Comparison of ENCODE assay signal across 8 mouse cellular contexts in the genomic region with DNA sequence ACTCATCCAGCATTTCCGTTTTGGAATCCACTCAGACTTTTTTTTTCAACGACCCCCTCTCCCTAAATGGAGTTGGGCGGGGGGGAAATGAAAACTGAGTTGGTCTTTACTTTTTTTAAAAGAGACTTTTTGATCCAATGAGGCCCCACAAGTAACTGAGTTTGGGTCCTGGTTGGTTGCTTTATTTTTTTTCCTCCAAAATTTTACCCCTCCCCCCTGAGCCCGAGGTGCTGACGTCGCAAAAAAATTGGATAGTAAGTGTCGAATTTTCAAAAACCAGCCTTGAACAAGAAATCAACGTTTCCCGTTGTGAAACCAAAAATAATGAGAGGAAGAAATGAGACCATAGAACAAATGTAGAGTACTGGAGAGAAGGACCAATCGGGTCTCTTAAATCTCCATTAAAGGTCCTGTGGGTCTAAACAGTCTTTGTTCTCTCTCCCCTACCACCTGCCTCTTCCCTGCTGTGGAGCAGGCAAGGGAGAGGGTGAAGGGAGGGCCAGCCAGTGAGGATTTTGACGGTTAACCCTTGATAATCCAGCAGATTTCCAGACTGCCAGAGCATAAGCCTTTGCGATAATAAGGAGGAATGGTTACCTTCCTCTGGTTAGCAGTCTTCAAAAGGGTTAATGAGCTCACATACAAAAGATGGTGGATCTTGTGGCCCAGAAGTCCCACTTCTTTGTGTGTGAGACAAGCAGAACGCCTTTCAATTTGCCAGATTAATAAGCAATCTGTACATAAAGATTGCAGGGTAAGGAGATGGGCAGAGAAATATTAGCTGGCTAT. TPM values are rescaled to one million over a fixed set of nuclear protein-coding genes. Genes with fewer than 3 reads are reported as not detected.
A peak's percentile ranks its signal among the peaks of the same experiment; 100 is the strongest.
DNase-seq lines count a peak whose midpoint lies in the region; ATAC-seq and TF ChIP-seq lines count a peak whose summit lies in the region.

No protein-coding gene starts in this region.

- ATAC-seq in megakaryocyte, adult 5-6 weeks (ENCODE audit: poor library complexity, severe bottlenecking): no peak
- peak; percentile 10 for ATAC-seq in forebrain, embryonic 14.5 days
- no peak for ATAC-seq in intestine, embryonic 15.5 days

- peak overlapping the region; percentile 92 for H3K4me3 ChIP-seq in megakaryocyte, embryonic 14.5 days (replicated peaks)
- peak overlapping the region; percentile 64 for H3K4me3 ChIP-seq in forebrain, embryonic 14.5 days (ENCODE audit: low read depth, low read length)
- peak overlapping the region; percentile 65 for H3K4me3 ChIP-seq in intestine, embryonic 15.5 days (replicated peaks)
- H3K4me3 ChIP-seq in liver, adult 2 months (ENCODE audit: insufficient read depth, low read depth, low read length): peak overlapping the region; percentile 95

- peak overlapping the region; percentile 87 for H3K4me2 ChIP-seq in forebrain, embryonic 14.5 days (ENCODE audit: low read length)
- H3K4me2 ChIP-seq in intestine, embryonic 15.5 days (replicated peaks): peak overlapping the region; percentile 76

- peaks cover 71% of the 10 kb centered on the region for H3K36me3 ChIP-seq in megakaryocyte, embryonic 14.5 days (replicated peaks; ENCODE audit: low read length)
- peaks cover 10% of the 10 kb centered on the region; the same call in 1 of the 2 replicates for H3K36me3 ChIP-seq in forebrain, embryonic 14.5 days (ENCODE audit: control insufficient read depth, insufficient read depth, low read length)
- no peaks in the 10 kb centered on the region; the same call in 1 of the 2 replicates for H3K36me3 ChIP-seq in intestine, embryonic 15.5 days
- peaks cover 17% of the 10 kb centered on the region for H3K36me3 ChIP-seq in liver, adult 2 months (ENCODE audit: control insufficient read depth, insufficient read depth, low read length)

- peak overlapping the region; percentile 96 for H3K9ac ChIP-seq in forebrain, embryonic 14.5 days (ENCODE audit: low read length)
- H3K9ac ChIP-seq in intestine, embryonic 15.5 days: peak overlapping the region; percentile 86
- H3K9ac ChIP-seq in liver, adult 2 months (ENCODE audit: low read depth, low read length): peak overlapping the region; percentile 96

- WGBS in forebrain, embryonic 14.5 days: under 1% methylated on average over 13 of the region's 13 CpGs
- WGBS in intestine, embryonic 15.5 days: under 1% methylated on average over 13 of the region's 13 CpGs
- WGBS in liver, adult 2 months: under 1% methylated on average over 13 of the region's 13 CpGs

- TF ChIP-seq POLR2A in liver, adult 2 months (IDR thresholded peaks at IDR 0.05; ENCODE audit: extremely low read depth, insufficient read depth, low read length): 0 out of 2 replicates have a peak, but pooled peaks have one; percentile 45

- DNase-seq in c-Kit-positive CD71-positive TER-119-positive erythroid progenitor cells, embryonic 14.5 days (ENCODE audit: low spot score): peak; percentile 68
- DNase-seq in forebrain, embryonic 14.5 days (ENCODE audit: low spot score): peak; percentile 95
- peak; percentile 48 for DNase-seq in liver, adult 2 months (ENCODE audit: extremely low read depth, low read depth, low spot score)
- DNase-seq in naive thymus-derived CD4-positive, alpha-beta T cell, adult 2 months (ENCODE audit: low read depth): peak; percentile 81
- peak; percentile 51 for DNase-seq in thymus, postnatal 4 days

- TF ChIP-seq CTCF in liver, adult 2 months (IDR thresholded peaks at IDR 0.05; ENCODE audit: low read depth, low read length): no peak

- no peaks in the 10 kb centered on the region for H3K27me3 ChIP-seq in megakaryocyte, embryonic 14.5 days (replicated peaks)
- no peaks in the 10 kb centered on the region for H3K27me3 ChIP-seq in forebrain, embryonic 14.5 days (replicated peaks; ENCODE audit: control insufficient read depth, insufficient read depth, low read length)
- H3K27me3 ChIP-seq in intestine, embryonic 15.5 days (replicated peaks): no peaks in the 10 kb centered on the region
- no peaks in the 10 kb centered on the region for H3K27me3 ChIP-seq in liver, adult 2 months (ENCODE audit: control insufficient read depth, insufficient read depth, low read length)

- peaks cover 10% of the 10 kb centered on the region for H3K79me2 ChIP-seq in liver, adult 2 months (ENCODE audit: control insufficient read depth, insufficient read depth, low read length)

- H3K4me1 ChIP-seq in megakaryocyte, embryonic 14.5 days: peaks cover 53% of the 10 kb centered on the region
- H3K4me1 ChIP-seq in forebrain, embryonic 14.5 days (ENCODE audit: control insufficient read depth, insufficient read depth, low read length): peaks cover 25% of the 10 kb centered on the region
- peaks cover 21% of the 10 kb centered on the region for H3K4me1 ChIP-seq in intestine, embryonic 15.5 days (replicated peaks)
- H3K4me1 ChIP-seq in liver, adult 2 months (ENCODE audit: control insufficient read depth, insufficient read depth, low read length): peaks cover 14% of the 10 kb centered on the region

- H3K27ac ChIP-seq in forebrain, embryonic 14.5 days (ENCODE audit: low read depth, low read length): peak overlapping the region; percentile 93
- H3K27ac ChIP-seq in intestine, embryonic 15.5 days: peak overlapping the region; percentile 95
- H3K27ac ChIP-seq in liver, adult 2 months (replicated peaks; ENCODE audit: insufficient read depth, low read depth, low read length): peak overlapping the region; percentile 98

- no peaks in the 10 kb centered on the region for H3K9me3 ChIP-seq in megakaryocyte, embryonic 14.5 days
- H3K9me3 ChIP-seq in forebrain, embryonic 14.5 days (replicated peaks; ENCODE audit: control insufficient read depth, low read length): no peaks in the 10 kb centered on the region
- H3K9me3 ChIP-seq in intestine, embryonic 15.5 days: no peaks in the 10 kb centered on the region

RNA-seq across cellular contexts. Expression of gene Ppp1r10, which starts 1.4 kb away (rescaled TPM):
- polyA plus RNA-seq in megakaryocyte, embryonic 14.5 days (2012; ENCODE audit: insufficient read depth, low replicate concordance): 28.5 and 36.4 TPM in 2 replicates
- total RNA-seq in megakaryocyte, adult 5-6 weeks (2015): 82.4 and 93.7 TPM in 2 replicates
- 131 and 157 TPM in 2 replicates for total RNA-seq in megakaryocyte, adult 5-6 weeks (2017)
- polyA plus RNA-seq in forebrain, embryonic 14.5 days (2014; fragmentation: Nextera tagmentation; extraction: Ambion mirVana): 34.9 and 44.5 TPM in 2 replicates
- 32.4 and 32.9 TPM in 2 replicates for polyA plus RNA-seq in intestine, embryonic 15.5 days (2015; fragmentation: Nextera tagmentation; extraction: Ambion mirVana)
- 14.6 and 14.7 TPM in 2 replicates for total RNA-seq in liver, adult 2 months (2014; rRNA removed)
- 15.8 and 30.0 TPM in 2 replicates for polyA plus RNA-seq in liver, adult 2 months (2012; rRNA removed)

RNA-seq across cellular contexts. Expression of gene Mrps18b, which starts 1.5 kb away (rescaled TPM):
- 5.7 TPM in 1 of 2 replicates, not detected in the other for polyA plus RNA-seq in megakaryocyte, embryonic 14.5 days (2012; ENCODE audit: insufficient read depth, low replicate concordance)
- 29.2 and 35.9 TPM in 2 replicates for total RNA-seq in megakaryocyte, adult 5-6 weeks (2015)
- 25.0 and 28.9 TPM in 2 replicates for total RNA-seq in megakaryocyte, adult 5-6 weeks (2017)
- 58.4 and 68.8 TPM in 2 replicates for polyA plus RNA-seq in forebrain, embryonic 14.5 days (2014; fragmentation: Nextera tagmentation; extraction: Ambion mirVana)
- 126 and 139 TPM in 2 replicates for polyA plus RNA-seq in intestine, embryonic 15.5 days (2015; fragmentation: Nextera tagmentation; extraction: Ambion mirVana)
- 41.1 and 58.7 TPM in 2 replicates for total RNA-seq in liver, adult 2 months (2014; rRNA removed)
- 89.5 and 106 TPM in 2 replicates for polyA plus RNA-seq in liver, adult 2 months (2012; rRNA removed)

RNA-seq across cellular contexts. Expression of gene Atat1, which starts 7.8 kb away (rescaled TPM):
- polyA plus RNA-seq in megakaryocyte, embryonic 14.5 days (2012; ENCODE audit: insufficient read depth, low replicate concordance): 15.4 and 23.3 TPM in 2 replicates
- 8.7 and 10.1 TPM in 2 replicates for total RNA-seq in megakaryocyte, adult 5-6 weeks (2015)
- total RNA-seq in megakaryocyte, adult 5-6 weeks (2017): 5.2 and 7.6 TPM in 2 replicates
- 313 and 439 TPM in 2 replicates for polyA plus RNA-seq in forebrain, embryonic 14.5 days (2014; fragmentation: Nextera tagmentation; extraction: Ambion mirVana)
- 47.2 and 47.7 TPM in 2 replicates for polyA plus RNA-seq in intestine, embryonic 15.5 days (2015; fragmentation: Nextera tagmentation; extraction: Ambion mirVana)
- total RNA-seq in liver, adult 2 months (2014; rRNA removed): 12.1 and 12.8 TPM in 2 replicates
- 37.4 and 47.5 TPM in 2 replicates for polyA plus RNA-seq in liver, adult 2 months (2012; rRNA removed)

RNA-seq across cellular contexts. Expression of gene 2310061I04Rik, which starts 20.4 kb away (rescaled TPM):
- polyA plus RNA-seq in megakaryocyte, embryonic 14.5 days (2012; ENCODE audit: insufficient read depth, low replicate concordance): 101 and 470 TPM in 2 replicates
- total RNA-seq in megakaryocyte, adult 5-6 weeks (2015): 28.4 and 31.8 TPM in 2 replicates
- 3.5 and 9.8 TPM in 2 replicates for total RNA-seq in megakaryocyte, adult 5-6 weeks (2017)
- polyA plus RNA-seq in forebrain, embryonic 14.5 days (2014; fragmentation: Nextera tagmentation; extraction: Ambion mirVana): 30.4 and 34.3 TPM in 2 replicates
- 25.5 and 31.9 TPM in 2 replicates for polyA plus RNA-seq in intestine, embryonic 15.5 days (2015; fragmentation: Nextera tagmentation; extraction: Ambion mirVana)
- 4.9 and 7.0 TPM in 2 replicates for total RNA-seq in liver, adult 2 months (2014; rRNA removed)
- polyA plus RNA-seq in liver, adult 2 months (2012; rRNA removed): 35.3 and 37.4 TPM in 2 replicates

RNA-seq across cellular contexts. Expression of gene Dhx16, which starts 38.0 kb away (rescaled TPM):
- polyA plus RNA-seq in megakaryocyte, embryonic 14.5 days (2012; ENCODE audit: insufficient read depth, low replicate concordance): 23.2 and 32.1 TPM in 2 replicates
- total RNA-seq in megakaryocyte, adult 5-6 weeks (2015): 87.6 and 118 TPM in 2 replicates
- total RNA-seq in megakaryocyte, adult 5-6 weeks (2017): 65.9 and 72.8 TPM in 2 replicates
- 29.3 and 31.8 TPM in 2 replicates for polyA plus RNA-seq in forebrain, embryonic 14.5 days (2014; fragmentation: Nextera tagmentation; extraction: Ambion mirVana)
- polyA plus RNA-seq in intestine, embryonic 15.5 days (2015; fragmentation: Nextera tagmentation; extraction: Ambion mirVana): 43.1 and 44.2 TPM in 2 replicates
- 18.5 and 25.8 TPM in 2 replicates for total RNA-seq in liver, adult 2 months (2014; rRNA removed)
- 41.4 and 52.2 TPM in 2 replicates for polyA plus RNA-seq in liver, adult 2 months (2012; rRNA removed)
